Comparison of ENCODE assay signal across 14 mouse cellular contexts in the genomic region with DNA sequence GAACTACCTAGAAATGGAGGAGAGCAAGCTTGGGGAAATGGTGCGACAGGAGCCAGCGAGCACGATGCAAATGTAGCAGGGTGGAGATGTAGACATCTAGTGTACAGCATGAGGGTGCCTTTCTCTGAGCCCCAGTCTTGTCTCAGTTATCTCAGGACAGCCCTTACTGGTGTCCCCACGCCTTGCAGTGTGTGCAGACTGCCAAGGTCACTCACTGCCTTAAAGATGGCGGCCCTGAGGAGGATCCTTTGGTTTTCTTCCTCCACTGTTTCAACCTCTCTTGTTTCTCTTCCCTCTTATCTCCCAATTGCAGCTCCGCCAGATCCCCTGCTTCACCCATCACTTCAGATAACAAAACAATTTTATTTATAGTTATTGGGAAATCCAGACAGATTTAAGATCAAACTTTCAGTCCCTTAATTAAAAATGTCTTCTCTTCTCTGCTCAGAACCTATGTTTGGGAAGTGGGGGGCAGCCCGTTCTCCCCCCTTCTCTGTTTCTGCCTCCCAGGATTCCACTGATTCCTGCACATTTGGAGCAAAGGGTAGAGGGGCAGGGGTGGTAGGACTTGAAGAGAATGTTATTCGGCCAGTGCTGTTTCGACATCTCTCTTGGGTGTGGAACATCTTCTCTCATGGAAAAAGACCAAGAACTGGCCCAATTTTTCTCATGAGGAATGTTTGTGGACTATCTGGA.
"Had no signal": no experiment of that assay in that cellular context is flagged by ENCODE, and none has a peak within 500 bp of the region (broad histone marks: within the 10 kb centered on the region; RNA-seq: fewer than 3 reads in every experiment).

No protein-coding gene starts in this region.

- H3K9me3 ChIP-seq: intestine, embryonic 15.5 days; limb, embryonic 15.5 days; liver, embryonic 12.5 days; lung, embryonic 15.5 days; midbrain, embryonic 13.5 days; neural tube, embryonic 12.5 days had no signal

- H3K4me1 ChIP-seq: intestine, embryonic 15.5 days; liver, embryonic 12.5 days; lung, embryonic 15.5 days; midbrain, embryonic 13.5 days; neural tube, embryonic 12.5 days had no signal

- H3K27me3 ChIP-seq: intestine, embryonic 15.5 days; limb, embryonic 15.5 days; lung, embryonic 15.5 days; midbrain, embryonic 13.5 days; neural tube, embryonic 12.5 days had no signal

- H3K36me3 ChIP-seq: intestine, embryonic 15.5 days; limb, embryonic 15.5 days; liver, embryonic 12.5 days; lung, embryonic 15.5 days; midbrain, embryonic 13.5 days; neural tube, embryonic 12.5 days had no signal

- DNase-seq: kidney, adult 18-20 months; kidney, postnatal 14 days; retina, postnatal 1 day; right cerebral cortex, postnatal 4 days; spleen, adult 18-20 months; thymus, adult 18-20 months; thymus, postnatal 14 days had no signal

- H3K4me3 ChIP-seq: intestine, embryonic 15.5 days; limb, embryonic 15.5 days; liver, embryonic 12.5 days; lung, embryonic 15.5 days; midbrain, embryonic 13.5 days; myocyte; neural tube, embryonic 12.5 days had no signal

- ATAC-seq: intestine, embryonic 15.5 days; liver, embryonic 12.5 days had no signal
